Comparison of ENCODE assay signal across 12 mouse cellular contexts in the genomic region with DNA sequence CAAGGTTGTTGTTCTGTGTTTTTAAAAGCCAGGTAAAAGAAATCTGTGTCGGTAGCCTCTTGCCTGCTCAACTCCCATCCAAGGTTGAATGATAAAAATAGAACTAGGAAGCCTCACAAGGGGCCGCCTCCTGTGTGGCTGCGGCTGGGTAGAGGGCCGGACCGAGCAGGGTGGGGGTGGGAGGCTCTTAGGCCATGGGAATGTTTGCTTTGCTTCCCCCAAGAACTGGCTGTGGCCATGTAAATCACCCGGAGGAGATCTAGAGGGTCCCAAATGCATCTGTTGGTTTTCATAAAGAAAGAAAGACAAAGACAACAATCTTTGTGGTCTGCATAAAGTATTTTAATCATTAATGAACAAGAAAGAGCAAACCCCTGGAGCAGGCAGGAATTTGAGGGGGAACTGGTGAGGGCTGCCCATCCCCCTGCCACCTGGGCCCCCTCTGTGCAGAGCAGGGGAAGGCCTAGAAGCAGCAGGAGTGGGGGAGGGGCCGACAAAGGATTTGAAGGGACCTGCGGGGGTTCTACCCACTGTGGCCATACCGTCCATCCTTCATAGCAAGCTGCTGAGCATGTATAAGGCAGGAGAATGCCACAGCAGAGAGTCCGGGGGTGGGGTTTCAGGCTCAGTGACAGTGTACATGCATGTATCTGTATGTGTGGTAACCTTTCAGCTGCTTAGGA.
A peak's percentile ranks its signal among the peaks of the same experiment; 100 is the strongest.
DNase-seq lines count a peak whose midpoint lies in the region; ATAC-seq and TF ChIP-seq lines count a peak whose summit lies in the region.
"Had no signal": no experiment of that assay in that cellular context is flagged by ENCODE, and none has a peak within 500 bp of the region (broad histone marks: within the 10 kb centered on the region; RNA-seq: fewer than 3 reads in every experiment).

No protein-coding gene starts in this region.

- no peaks in the 10 kb centered on the region for H3K36me3 ChIP-seq in heart, embryonic 16.5 days (ENCODE audit: control insufficient read depth, insufficient read depth)
- no peaks in the 10 kb centered on the region for H3K36me3 ChIP-seq in heart, adult 2 months (ENCODE audit: control insufficient read depth, insufficient read depth, low read length)
- no peaks in the 10 kb centered on the region for H3K36me3 ChIP-seq in embryonic facial prominence, embryonic 12.5 days
- H3K36me3 ChIP-seq in limb, embryonic 13.5 days, result no peaks in the 10 kb centered on the region

- no peaks in the 10 kb centered on the region for H3K79me2 ChIP-seq in heart, adult 2 months (replicated peaks; ENCODE audit: control insufficient read depth, insufficient read depth, low read length)

- TF ChIP-seq EP300 in heart, adult 2 months (IDR thresholded peaks at IDR 0.05; ENCODE audit: insufficient read depth, low read depth, low read length), result no peak

- TF ChIP-seq POLR2A in heart, adult 2 months (IDR thresholded peaks at IDR 0.05; ENCODE audit: insufficient read depth, low read depth, low read length), result no peak
- TF ChIP-seq POLR2A in brain, embryonic 14.5 days (IDR thresholded peaks at IDR 0.05; ENCODE audit: borderline replicate concordance, extremely low read depth, insufficient read depth, insufficient read length, poor library complexity, severe bottlenecking), result no peak

- no peak overlapping the region for H3K27ac ChIP-seq in heart, embryonic 16.5 days (ENCODE audit: low read length)
- no peak overlapping the region for H3K27ac ChIP-seq in heart, adult 2 months
- peak overlapping the region; percentile 74 for H3K27ac ChIP-seq in embryonic facial prominence, embryonic 12.5 days
- peak overlapping the region; percentile 69; the same call in 1 of the 2 replicates for H3K27ac ChIP-seq in limb, embryonic 13.5 days

- no peaks in the 10 kb centered on the region for H3K9me3 ChIP-seq in heart, embryonic 16.5 days (replicated peaks; ENCODE audit: control insufficient read depth, low read length)
- no peaks in the 10 kb centered on the region for H3K9me3 ChIP-seq in embryonic facial prominence, embryonic 12.5 days
- H3K9me3 ChIP-seq in limb, embryonic 13.5 days, result no peaks in the 10 kb centered on the region

- intact Hi-C loops in heart, adult 2 months (cut with DNase I), result no loop called here

- H3K4me2 ChIP-seq in heart, embryonic 16.5 days (ENCODE audit: low read depth, low read length), result peak overlapping the region; percentile 31
- 0 out of 2 replicates have a peak overlapping the region, but pooled peaks have one; percentile 11 for H3K4me2 ChIP-seq in embryonic facial prominence, embryonic 12.5 days (replicated peaks)
- H3K4me2 ChIP-seq in limb, embryonic 13.5 days (replicated peaks), result peak overlapping the region; percentile 25

- peak; percentile 63 for ATAC-seq in heart, embryonic 16.5 days (replicated peaks; ENCODE audit: extremely low read depth, insufficient read depth, low FRiP score)
- 0 out of 2 replicates have a peak, but pooled peaks have one; percentile 49 for ATAC-seq in embryonic facial prominence, embryonic 12.5 days (ENCODE audit: insufficient number of reproducible peaks, insufficient read depth, low FRiP score, low TSS enrichment)
- ATAC-seq in limb, embryonic 13.5 days (ENCODE audit: low FRiP score, low read depth), result peak; percentile 54; the same call in 1 of the 2 replicates
- ATAC-seq: activated CD4-positive, CD25-positive, alpha-beta regulatory T cell, adult 4 months had no signal

- no peak for TF ChIP-seq CTCF in heart, adult 2 months (IDR thresholded peaks at IDR 0.05)
- no peak for TF ChIP-seq CTCF in brain, embryonic 14.5 days (IDR thresholded peaks at IDR 0.05; ENCODE audit: borderline replicate concordance, extremely low read depth, insufficient read depth, insufficient read length)

- peak overlapping the region; percentile 42 for H3K9ac ChIP-seq in heart, embryonic 16.5 days (ENCODE audit: low read length)
- no peak overlapping the region for H3K9ac ChIP-seq in heart, adult 2 months (ENCODE audit: low read depth, low read length)
- H3K9ac ChIP-seq in embryonic facial prominence, embryonic 12.5 days, result no peak overlapping the region
- H3K9ac ChIP-seq in limb, embryonic 13.5 days, result peak overlapping the region; percentile 43

- H3K4me3 ChIP-seq in heart, embryonic 16.5 days (ENCODE audit: low read length), result no peak overlapping the region
- no peak overlapping the region for H3K4me3 ChIP-seq in heart, adult 2 months
- H3K4me3 ChIP-seq in embryonic facial prominence, embryonic 12.5 days, result no peak overlapping the region
- no peak overlapping the region for H3K4me3 ChIP-seq in limb, embryonic 13.5 days

- WGBS in heart, embryonic 16.5 days, result 17% methylated on average over 10 of the region's 10 CpGs
- WGBS in heart, adult 2 months, result 27% methylated on average over 10 of the region's 10 CpGs
- WGBS in embryonic facial prominence, embryonic 12.5 days, result 11% methylated on average over 10 of the region's 10 CpGs
- 11% methylated on average over 10 of the region's 10 CpGs for WGBS in limb, embryonic 13.5 days

- peaks cover 14% of the 10 kb centered on the region for H3K4me1 ChIP-seq in heart, embryonic 16.5 days (ENCODE audit: control insufficient read depth, insufficient read depth, low read length)
- H3K4me1 ChIP-seq in heart, adult 2 months (ENCODE audit: control insufficient read depth, insufficient read depth, low read length), result no peaks in the 10 kb centered on the region
- H3K4me1 ChIP-seq in embryonic facial prominence, embryonic 12.5 days, result peaks cover 29% of the 10 kb centered on the region
- peaks cover 38% of the 10 kb centered on the region for H3K4me1 ChIP-seq in limb, embryonic 13.5 days

- no peak for DNase-seq in heart, adult 2 months
- peak; percentile 48 for DNase-seq in brain, embryonic 14.5 days (ENCODE audit: low read depth)
- no peak for DNase-seq in urinary bladder, postnatal 10 days (ENCODE audit: low spot score)
- DNase-seq in spleen, postnatal 36 days (ENCODE audit: low spot score in 2 of 2), result no peak
- no peak for DNase-seq in gastrocnemius, postnatal 25 days
- DNase-seq: cerebellum, adult 11-12 months; kidney, postnatal 25 days; right cerebral cortex, postnatal 25 days had no signal

- H3K27me3 ChIP-seq in heart, embryonic 16.5 days (ENCODE audit: control insufficient read depth, insufficient read depth, low read length), result no peaks in the 10 kb centered on the region
- H3K27me3 ChIP-seq in heart, adult 2 months (ENCODE audit: control insufficient read depth, insufficient read depth, low read length), result no peaks in the 10 kb centered on the region
- no peaks in the 10 kb centered on the region for H3K27me3 ChIP-seq in embryonic facial prominence, embryonic 12.5 days
- H3K27me3 ChIP-seq in limb, embryonic 13.5 days, result peaks cover 3% of the 10 kb centered on the region; the same call in 1 of the 2 replicates

Comparison
In these comparisons a context has a peak if more than half of its experiments do, and no peak if none do; other contexts are left out.
1. H3K9ac ChIP-seq: peak in heart, embryonic 16.5 days (single experiment) and limb, embryonic 13.5 days (single experiment); none in heart, adult 2 months (single experiment) and embryonic facial prominence, embryonic 12.5 days (single experiment).
2. H3K27ac ChIP-seq: peak in embryonic facial prominence, embryonic 12.5 days (single experiment) and limb, embryonic 13.5 days (single experiment); none in heart, embryonic 16.5 days (single experiment) and heart, adult 2 months (single experiment).
3. Peak in every context shown above with its lines, with median percentiles within 50 percentile points of each other: ATAC-seq and H3K4me2 ChIP-seq.